Mouse (Mus musculus) mouse embryonic stem cell (cell line): Measurements from ENCODE around the gene Dhrs1.
"Not testable (repeated sequence)": the region's sequence is repeated elsewhere in the genome, so short reads cannot be mapped to it uniquely, and the experiment has no call there.

Experiments used
- in situ Hi-C, 2 experiments: fragments of 300-500 bp; cut with MboI; formaldehyde crosslinking; loops; 1 replicate in 1 of 2; 3 replicates in 1 of 2; pipeline ENCODE4 v1.14.3; 2019 to 2020; ENCODE audit warnings: low sequenced_read_pairs in 2 of 2, low pct_unique_long_range_greater_than_20kb in 1 of 2, mixed read lengths in 1 of 2; ENCODE audit not compliant: unreplicated experiment in 1 of 2

Dhrs1 gene

DNA sequence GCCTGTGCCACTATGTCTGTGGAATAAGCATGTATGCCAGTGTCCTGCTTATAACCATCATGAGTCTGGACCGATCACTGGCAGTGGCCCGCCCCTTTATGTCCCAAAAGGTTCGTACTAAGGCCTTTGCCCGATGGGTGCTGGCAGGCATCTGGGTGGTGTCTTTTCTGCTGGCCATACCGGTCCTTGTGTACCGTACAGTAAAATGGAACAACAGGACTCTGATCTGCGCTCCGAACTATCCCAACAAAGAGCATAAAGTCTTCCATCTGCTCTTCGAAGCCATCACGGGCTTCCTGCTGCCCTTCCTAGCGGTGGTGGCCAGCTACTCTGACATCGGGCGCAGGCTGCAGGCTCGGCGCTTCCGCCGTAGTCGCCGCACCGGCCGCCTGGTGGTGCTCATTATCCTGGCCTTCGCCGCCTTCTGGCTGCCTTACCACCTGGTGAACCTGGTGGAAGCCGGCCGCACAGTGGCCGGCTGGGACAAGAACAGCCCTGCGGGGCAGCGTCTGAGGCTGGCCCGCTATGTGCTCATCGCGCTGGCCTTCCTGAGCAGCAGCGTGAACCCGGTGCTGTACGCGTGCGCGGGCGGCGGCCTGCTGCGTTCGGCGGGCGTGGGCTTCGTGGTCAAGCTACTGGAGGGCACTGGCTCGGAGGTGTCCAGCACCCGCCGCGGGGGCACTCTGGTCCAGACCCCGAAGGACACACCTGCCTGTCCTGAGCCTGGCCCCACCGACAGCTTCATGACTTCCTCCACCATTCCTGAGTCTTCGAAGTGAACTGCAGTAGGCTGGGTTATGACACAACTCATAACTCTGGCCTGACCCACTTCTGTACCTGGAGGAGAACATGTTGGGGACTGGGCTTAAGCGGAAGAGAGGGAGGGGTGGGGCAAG, 22.3 kb upstream of the Dhrs1 start:
- in situ Hi-C loops: no loop called here

DNA sequence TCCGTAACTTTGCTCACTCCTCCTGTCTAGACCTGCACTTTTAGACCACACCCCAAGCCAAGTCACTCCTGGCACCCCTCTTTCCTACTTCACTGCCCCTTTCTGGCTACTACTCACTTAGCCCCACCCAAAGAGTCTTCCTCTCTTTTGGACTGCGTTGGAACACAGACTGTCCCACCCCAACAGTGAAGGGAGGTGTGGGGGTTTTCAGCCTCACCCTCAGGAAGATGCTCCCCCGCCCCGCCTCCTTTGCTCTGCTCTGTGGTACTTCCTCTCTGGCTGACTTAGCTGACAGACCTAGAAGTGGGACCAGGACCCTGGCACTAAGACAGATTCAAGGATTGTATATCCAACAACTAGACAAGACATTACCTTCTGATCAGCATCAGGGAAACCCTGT, 20.2 kb upstream of the Dhrs1 start, which contains the start of gene Ltb4r1:
Gene Ltb4r1, plus strand, starts transcription at position 267 of the 400 bp plus-strand sequence.
- in situ Hi-C loops: no loop called here

DNA sequence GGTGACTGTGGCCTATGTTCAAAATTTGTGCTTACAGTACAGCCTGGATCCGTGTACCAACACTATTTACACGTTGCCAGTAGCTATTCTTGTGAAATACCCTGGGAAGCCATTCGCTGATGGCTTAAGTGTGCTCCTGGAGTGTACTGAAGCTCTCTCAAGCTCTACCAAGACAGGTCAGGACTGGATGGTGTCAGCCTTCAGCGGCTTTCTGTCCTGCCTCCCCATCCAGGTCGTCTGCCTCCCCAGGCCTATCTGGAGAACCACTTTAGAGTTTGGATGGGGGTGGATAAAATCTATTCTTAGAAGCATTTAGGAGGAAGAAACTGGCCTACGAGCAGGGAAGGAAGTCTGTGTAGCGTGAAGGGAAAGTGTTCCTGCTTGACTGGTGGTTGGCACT, 17.7 kb upstream of the Dhrs1 start:
- in situ Hi-C loops: no loop called here

GRCm38 (mm10) chr14:55762001-55762821, 16.7 kb upstream of the Dhrs1 start:
- in situ Hi-C loops: no loop called here

DNA sequence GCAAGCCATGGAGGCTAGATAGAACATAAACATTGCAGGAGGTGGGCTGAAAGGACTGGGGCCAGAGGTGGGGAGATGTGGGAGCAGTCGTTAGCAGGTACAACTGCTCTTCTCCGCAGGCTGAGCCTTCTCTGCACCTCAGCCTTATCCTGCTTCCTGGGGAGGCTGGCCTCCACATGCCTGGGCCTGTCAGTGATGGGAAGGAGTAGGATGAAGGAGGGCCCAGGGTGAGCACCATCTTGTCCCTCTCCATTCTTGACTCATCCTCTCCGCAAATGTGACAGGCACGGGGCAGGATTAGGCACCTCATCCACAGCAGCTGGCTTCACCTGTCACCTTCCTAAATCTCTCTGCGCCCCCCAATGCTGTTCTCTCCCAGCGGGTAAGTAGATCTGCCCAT, 15.7 kb upstream of the Dhrs1 start, which contains the start of gene Ltb4r2:
Gene Ltb4r2, plus strand, starts transcription at position 266 of the 400 bp plus-strand sequence.
- in situ Hi-C loops: no loop called here

GRCm38 (mm10) chr14:55760156-55760555, 14.7 kb upstream of the Dhrs1 start:
- in situ Hi-C loops: not testable (repeated sequence)

DNA sequence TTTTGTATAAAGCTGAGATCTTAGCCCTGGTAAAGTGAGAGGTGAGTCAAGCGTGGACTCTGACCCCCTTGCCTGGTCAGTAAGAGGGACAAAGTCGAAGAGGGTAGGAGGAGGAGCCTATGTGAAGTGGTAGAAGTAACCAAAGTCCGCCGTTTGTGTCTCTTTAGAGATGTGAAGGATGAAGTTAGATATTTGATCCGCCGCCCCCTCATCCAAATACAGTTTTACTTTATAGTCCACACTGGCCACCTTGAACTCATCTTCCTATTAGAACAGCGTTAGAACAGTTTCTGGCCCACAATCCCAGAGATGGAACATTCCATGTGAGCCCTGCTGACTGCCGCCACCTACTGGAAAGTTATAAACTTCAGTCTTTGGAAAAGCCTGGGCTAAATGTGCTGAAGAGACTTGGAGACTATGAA, 12.9 kb upstream of the Dhrs1 start, which contains the start of gene Cideb:
Gene Cideb, minus strand, starts transcription at position 96 of the 422 bp plus-strand sequence.
- in situ Hi-C loops: no loop called here

- in situ Hi-C loops: no loop called here
These were observed 12.1 kb upstream of the Dhrs1 start for GRCm38 (mm10) chr14:55757566-55757965.

- in situ Hi-C loops: no loop called here
These were observed 1.8 kb upstream of the Dhrs1 start for GRCm38 (mm10) chr14:55747051-55747847.

- in situ Hi-C loops: no loop called here
These were observed 359 bp upstream of the Dhrs1 start for GRCm38 (mm10) chr14:55745861-55746237.

DNA sequence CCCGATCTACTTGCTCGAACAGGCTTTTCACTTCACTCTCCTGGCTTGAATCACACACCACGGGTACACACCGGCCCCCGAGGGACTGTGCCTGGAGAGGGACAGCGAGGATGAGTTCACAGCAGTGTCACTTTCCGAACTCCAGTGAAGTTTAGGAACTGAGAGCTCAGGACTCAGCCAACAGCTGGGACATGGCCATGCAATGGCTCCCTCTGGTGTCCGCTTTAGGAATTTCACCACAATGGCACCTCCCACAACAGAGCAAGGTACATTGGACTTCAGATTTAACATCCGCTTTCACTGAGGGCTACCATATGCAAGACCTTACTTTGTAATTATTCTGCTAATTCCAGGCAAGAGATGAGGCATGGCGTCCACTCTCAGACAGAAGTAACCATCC, 1.8 kb downstream of the Dhrs1 start:
- in situ Hi-C loops: loop anchor here (5.0 kb wide), 1 partner anchor 61 kb away; the partner anchor contains the start of gene Tinf2 (in 2 of the 2)

- in situ Hi-C loops: no loop called here
These were observed 8.3 kb downstream of the Dhrs1 start for GRCm38 (mm10) chr14:55737086-55737687.

DNA sequence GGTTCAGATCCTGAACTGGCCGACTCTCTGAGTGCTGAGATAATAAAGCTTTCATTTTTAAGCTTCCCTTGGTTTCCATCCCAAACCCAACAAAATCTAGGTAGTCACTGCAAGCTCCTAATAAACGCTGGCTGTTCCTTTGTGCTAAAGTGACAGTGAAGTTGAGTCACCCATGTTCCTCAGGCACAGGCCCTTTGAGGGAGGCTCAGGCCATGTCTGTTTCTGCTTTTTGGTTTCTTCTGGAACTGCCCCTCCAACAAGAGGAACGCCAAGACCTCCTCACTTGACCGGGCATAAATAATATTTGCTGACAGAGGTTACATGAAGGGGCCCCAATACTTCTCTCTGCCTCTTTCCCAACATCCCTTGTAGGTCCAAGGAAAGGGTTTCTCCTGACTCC, 9.7 kb downstream of the Dhrs1 start:
- in situ Hi-C loops: no loop called here

- in situ Hi-C loops: no loop called here
These were observed 10.2 kb downstream of the Dhrs1 start for GRCm38 (mm10) chr14:55735334-55735733.

- in situ Hi-C loops: no loop called here
These were observed 10.6 kb downstream of the Dhrs1 start for GRCm38 (mm10) chr14:55734869-55735268.

GRCm38 (mm10) chr14:55733889-55734288, 11.6 kb downstream of the Dhrs1 start:
- in situ Hi-C loops: no loop called here

DNA sequence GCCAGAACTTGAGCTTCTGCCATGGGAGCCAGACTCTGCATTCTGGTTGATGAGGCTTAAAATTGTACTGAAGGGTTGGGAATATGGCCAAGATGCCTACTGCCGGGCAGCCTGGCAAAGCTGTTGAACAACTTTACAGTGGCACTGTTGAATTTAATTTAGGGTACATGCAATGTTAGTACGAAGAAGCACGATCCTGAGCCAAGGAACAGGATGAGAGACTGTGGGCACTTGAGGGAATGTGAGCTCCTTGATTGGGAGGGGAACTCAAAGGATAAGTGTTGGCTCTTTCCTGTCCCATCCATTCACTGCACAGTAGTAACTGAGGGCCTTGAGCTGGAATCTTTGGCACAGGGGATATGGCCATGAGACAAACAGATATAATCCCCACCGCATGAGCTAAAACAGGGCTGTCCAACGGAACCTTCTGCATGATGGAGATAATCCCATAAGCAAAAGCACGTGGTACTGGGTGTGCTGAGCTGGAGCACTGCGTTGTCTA, 14.9 kb downstream of the Dhrs1 start:
- in situ Hi-C loops: no loop called here

DNA sequence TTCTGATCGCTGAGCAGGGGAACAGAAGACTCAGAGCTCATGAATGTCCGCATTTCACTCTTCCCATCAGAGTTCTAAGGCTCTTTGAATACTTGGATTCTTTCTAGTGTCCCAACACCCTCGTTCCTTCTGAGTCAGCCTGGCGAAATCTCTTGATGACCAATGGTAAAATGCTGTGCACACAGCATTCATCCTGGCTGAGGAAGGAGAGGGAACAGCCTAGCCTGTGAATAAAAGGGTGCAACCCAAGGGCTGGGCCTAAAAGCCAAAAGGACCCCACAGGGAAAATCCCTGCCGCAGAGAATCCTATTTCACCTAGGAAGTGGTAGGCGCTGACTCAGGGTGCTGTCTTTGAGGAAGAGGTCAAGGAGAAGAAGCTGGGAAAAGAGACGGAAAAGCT, 15.4 kb downstream of the Dhrs1 start:
- in situ Hi-C loops: no loop called here
